In the genomic region with DNA sequence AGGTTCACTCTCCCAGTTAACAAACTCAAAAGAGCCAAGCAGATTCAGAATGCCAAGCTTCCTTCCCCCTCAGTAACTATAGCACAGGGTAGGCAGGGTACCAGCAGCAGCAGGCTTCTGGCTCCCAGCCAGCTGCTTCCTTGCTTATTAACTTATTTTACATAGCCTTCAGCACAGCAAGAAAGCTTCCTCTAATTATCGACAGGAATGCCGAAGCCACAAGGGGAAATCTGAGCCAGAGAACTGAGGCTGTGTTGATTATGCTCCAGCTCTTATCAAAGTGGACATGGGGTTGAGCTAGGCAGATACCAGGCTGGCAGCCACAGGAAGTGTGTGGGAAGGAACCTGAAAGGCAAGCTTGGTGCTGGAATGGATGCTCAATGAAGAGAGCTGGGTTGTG, we compare ENCODE assay signal across 8 mouse cellular contexts.
DNase-seq lines count a peak whose midpoint lies in the region.

No protein-coding gene starts in this region.

- no peak overlapping the region for H3K27ac ChIP-seq in hindbrain, embryonic 10.5 days

- WGBS in hindbrain, embryonic 10.5 days, result 34% methylated on average over 2 of the region's 2 CpGs

- no peaks in the 10 kb centered on the region for H3K9me3 ChIP-seq in hindbrain, embryonic 10.5 days

- H3K4me1 ChIP-seq in hindbrain, embryonic 10.5 days (replicated peaks), result peaks cover 7% of the 10 kb centered on the region; the same call in 1 of the 2 replicates

- H3K36me3 ChIP-seq in hindbrain, embryonic 10.5 days, result no peaks in the 10 kb centered on the region

- peak; percentile 10 for DNase-seq in gastrocnemius, postnatal 10 days
- DNase-seq in gastrocnemius, postnatal 14 days, result no peak
- peak; percentile 31 to 33 for DNase-seq in cerebellum, postnatal 36 days
- DNase-seq in hindbrain, embryonic 10.5 days (ENCODE audit: low spot score), result peak; percentile 36
- DNase-seq in layer of hippocampus, postnatal 36 days, result peak; percentile 15 to 27
- peak; percentile 62 for DNase-seq in right cerebral cortex, postnatal 4 days
- no peak for DNase-seq in spleen, adult 12 weeks (ENCODE audit: low spot score)
- no peak for DNase-seq in thymus, postnatal 0 days (ENCODE audit: low spot score)

- intact Hi-C loops in gastrocnemius, postnatal 14 days (cut with DNase I; ENCODE audit: low total_unique reads), result no loop called here

- no peak overlapping the region for H3K4me3 ChIP-seq in hindbrain, embryonic 10.5 days

- H3K27me3 ChIP-seq in hindbrain, embryonic 10.5 days (ENCODE audit: insufficient read depth, poor library complexity, severe bottlenecking), result no peaks in the 10 kb centered on the region

Comparison
In these comparisons a context has a peak if more than half of its experiments do, and no peak if none do; other contexts are left out.
1. DNase-seq: peak in gastrocnemius, postnatal 10 days (single experiment), cerebellum, postnatal 36 days (2 of 2), hindbrain, embryonic 10.5 days (single experiment), layer of hippocampus, postnatal 36 days (2 of 2) and right cerebral cortex, postnatal 4 days (single experiment); none in gastrocnemius, postnatal 14 days (single experiment), spleen, adult 12 weeks (single experiment) and thymus, postnatal 0 days (single experiment).